Mouse (Mus musculus) left cerebral cortex, adult 18-20 months (tissue): ENCODE data around the gene Map4k3. TPM values are rescaled to one million over a fixed set of nuclear protein-coding genes. Genes with fewer than 3 reads are reported as not detected.

Source experiments
- total RNA-seq, 2 experiments: library from RNA; stranded (reverse); gene quantifications; 2 replicates each; pipeline ENCODE4 v1.2.3; 2021

Gene Map4k3
- total RNA-seq, 2 experiments from 2014 or later = 69.3 to 74.4 TPM

Other genes with a start within 250 kb of the Map4k3 start
- gene Sos1, start 248.0 kb downstream of the Map4k3 start, total RNA-seq = 10 to 100 TPM; 33.7 to 35.4 TPM
- gene Cdkl4, start 150.7 kb downstream of the Map4k3 start, total RNA-seq = 10 to 100 TPM; 16.5 to 19.1 TPM
- 100 to 1,000 TPM; 104 to 117 TPM for gene Tmem178, start 216.1 kb upstream of the Map4k3 start, total RNA-seq